Mouse (Mus musculus): Measurements from ENCODE around the gene Coq8b. TPM values are rescaled to one million over a fixed set of nuclear protein-coding genes. Genes with fewer than 3 reads are reported as not detected.
A peak's percentile ranks its signal among the peaks of the same experiment; 100 is the strongest.

The Coq8b gene
- 45.5 and 46.3 TPM in 2 replicates for polyA plus RNA-seq (2012; ENCODE audit: insufficient read depth, low replicate concordance)

- no peaks in the 10 kb centered on the region for H3K9me3 ChIP-seq
- peaks cover 27% of the 10 kb centered on the region for H3K36me3 ChIP-seq (replicated peaks; ENCODE audit: low read length)
- H3K4me3 ChIP-seq (replicated peaks) = peak within 1 kb of the TSS; percentile 92
- TF ChIP-seq FLI1 (IDR thresholded peaks at IDR 0.05; ENCODE audit: low read length) = no peak
- TF ChIP-seq GATA1 (IDR thresholded peaks at IDR 0.05; ENCODE audit: borderline replicate concordance, low read length) = no peak
- peaks cover 44% of the 10 kb centered on the region for H3K4me1 ChIP-seq
- no peaks in the 10 kb centered on the region for H3K27me3 ChIP-seq (replicated peaks)
These were observed at the start of gene Coq8b for GRCm38 (mm10) chr7:27232781-27233281. Gene Coq8b (plus strand): TSS chr7:27233023.

- Histone ChIP-seq H3K27me3 (replicated peaks) (no peaks in the 10 kb centered on the region), H3K4me3 (replicated peaks) (no peak overlapping the region), H3K9me3 (no peaks in the 10 kb centered on the region), H3K4me1 (peaks cover 24% of the 10 kb centered on the region), H3K36me3 (replicated peaks; ENCODE audit: low read length) (peaks cover 67% of the 10 kb centered on the region)
- TF ChIP-seq FLI1 (IDR thresholded peaks at IDR 0.05; ENCODE audit: low read length) = no peak
- no peak for TF ChIP-seq GATA1 (IDR thresholded peaks at IDR 0.05; ENCODE audit: borderline replicate concordance, low read length)
These were observed 47.9 kb upstream of the Coq8b start for GRCm38 (mm10) chr7:27184964-27185363.

- no peak for TF ChIP-seq FLI1 (IDR thresholded peaks at IDR 0.05; ENCODE audit: low read length)
- no peak for TF ChIP-seq GATA1 (IDR thresholded peaks at IDR 0.05; ENCODE audit: borderline replicate concordance, low read length)
- Histone ChIP-seq H3K9me3 (no peaks in the 10 kb centered on the region), H3K36me3 (replicated peaks; ENCODE audit: low read length) (peaks cover 77% of the 10 kb centered on the region), H3K4me3 (replicated peaks) (no peak overlapping the region), H3K4me1 (peaks cover 14% of the 10 kb centered on the region), H3K27me3 (replicated peaks) (no peaks in the 10 kb centered on the region)
These were observed 46.8 kb upstream of the Coq8b start for GRCm38 (mm10) chr7:27185986-27186385.

- H3K9me3 ChIP-seq = no peaks in the 10 kb centered on the region
- H3K4me1 ChIP-seq = peaks cover 36% of the 10 kb centered on the region
- H3K36me3 ChIP-seq (replicated peaks; ENCODE audit: low read length) = peaks cover 98% of the 10 kb centered on the region
- peak overlapping the region; percentile 46 for H3K4me3 ChIP-seq (replicated peaks)
- H3K27me3 ChIP-seq (replicated peaks) = no peaks in the 10 kb centered on the region
- TF ChIP-seq GATA1 (IDR thresholded peaks at IDR 0.05; ENCODE audit: borderline replicate concordance, low read length) = no peak
- TF ChIP-seq FLI1 (IDR thresholded peaks at IDR 0.05; ENCODE audit: low read length) = no peak
These were observed 43.4 kb upstream of the Coq8b start for GRCm38 (mm10) chr7:27189271-27189931.

- no peak overlapping the region for H3K4me3 ChIP-seq (replicated peaks)
- peaks cover 76% of the 10 kb centered on the region for H3K36me3 ChIP-seq (replicated peaks; ENCODE audit: low read length)
- H3K27me3 ChIP-seq (replicated peaks) = no peaks in the 10 kb centered on the region
- TF ChIP-seq FLI1 (IDR thresholded peaks at IDR 0.05; ENCODE audit: low read length) = no peak
- TF ChIP-seq GATA1 (IDR thresholded peaks at IDR 0.05; ENCODE audit: borderline replicate concordance, low read length) = no peak
- H3K9me3 ChIP-seq = no peaks in the 10 kb centered on the region
- H3K4me1 ChIP-seq = peaks cover 51% of the 10 kb centered on the region
These were observed 40.4 kb upstream of the Coq8b start for GRCm38 (mm10) chr7:27192434-27192833.

- no peaks in the 10 kb centered on the region for H3K9me3 ChIP-seq
- peaks cover 63% of the 10 kb centered on the region for H3K36me3 ChIP-seq (replicated peaks; ENCODE audit: low read length)
- no peaks in the 10 kb centered on the region for H3K27me3 ChIP-seq (replicated peaks)
- H3K4me3 ChIP-seq (replicated peaks) = no peak overlapping the region
- TF ChIP-seq FLI1 (IDR thresholded peaks at IDR 0.05; ENCODE audit: low read length) (no peak), GATA1 (IDR thresholded peaks at IDR 0.05; ENCODE audit: borderline replicate concordance, low read length) (no peak)
- peaks cover 63% of the 10 kb centered on the region for H3K4me1 ChIP-seq
These were observed 39.1 kb upstream of the Coq8b start for GRCm38 (mm10) chr7:27193731-27194130.

GRCm38 (mm10) chr7:27195681-27196611 lies 36.9 kb upstream of the Coq8b start, which contains the start of the genes BC024978 and Snrpa:
Gene BC024978 (plus strand): TSS chr7:27195781.
Gene Snrpa (minus strand): TSS chr7:27196271.
- peaks cover 63% of the 10 kb centered on the region for H3K4me1 ChIP-seq
- H3K27me3 ChIP-seq (replicated peaks) = no peaks in the 10 kb centered on the region
- H3K36me3 ChIP-seq (replicated peaks; ENCODE audit: low read length) = peaks cover 47% of the 10 kb centered on the region
- H3K9me3 ChIP-seq = no peaks in the 10 kb centered on the region
- TF ChIP-seq FLI1 (IDR thresholded peaks at IDR 0.05; ENCODE audit: low read length) (peak; percentile 69; the same call in 1 of the 2 replicates), GATA1 (IDR thresholded peaks at IDR 0.05; ENCODE audit: borderline replicate concordance, low read length) (no peak)
- H3K4me3 ChIP-seq (replicated peaks) = peak within 1 kb of the TSS; percentile 95

- Histone ChIP-seq H3K36me3 (replicated peaks; ENCODE audit: low read length) (peaks cover 43% of the 10 kb centered on the region), H3K27me3 (replicated peaks) (no peaks in the 10 kb centered on the region), H3K9me3 (no peaks in the 10 kb centered on the region), H3K4me1 (peaks cover 63% of the 10 kb centered on the region), H3K4me3 (replicated peaks) (peak overlapping the region; percentile 4)
- TF ChIP-seq FLI1 (IDR thresholded peaks at IDR 0.05; ENCODE audit: low read length) (no peak), GATA1 (IDR thresholded peaks at IDR 0.05; ENCODE audit: borderline replicate concordance, low read length) (no peak)
These were observed 35.7 kb upstream of the Coq8b start for GRCm38 (mm10) chr7:27197136-27197535.

- no peaks in the 10 kb centered on the region for H3K9me3 ChIP-seq
- no peaks in the 10 kb centered on the region for H3K27me3 ChIP-seq (replicated peaks)
- H3K36me3 ChIP-seq (replicated peaks; ENCODE audit: low read length) = peaks cover 43% of the 10 kb centered on the region
- TF ChIP-seq GATA1 (IDR thresholded peaks at IDR 0.05; ENCODE audit: borderline replicate concordance, low read length) (no peak), FLI1 (IDR thresholded peaks at IDR 0.05; ENCODE audit: low read length) (no peak)
- no peak overlapping the region for H3K4me3 ChIP-seq (replicated peaks)
- H3K4me1 ChIP-seq = peaks cover 58% of the 10 kb centered on the region
These were observed 35.2 kb upstream of the Coq8b start for GRCm38 (mm10) chr7:27197634-27198033.

Data from megakaryocyte, embryonic 14.5 days (primary cell).